Mouse (Mus musculus) left cerebral cortex, postnatal 36 days (tissue): Measurements from ENCODE around the gene 2010111I01Rik. TPM values are rescaled to one million over a fixed set of nuclear protein-coding genes. Genes with fewer than 3 reads are reported as not detected.

Experiments
- DNase-seq, 2 experiments: peaks; one replicate each; pipeline ENCODE4 v3.0.0; 2021 to 2022; ENCODE audit warnings: low spot score in 2 of 2, mixed read lengths in 1 of 2
- intact Hi-C: fragments of 180-260 bp; cut with DNase I; formaldehyde crosslinking; loops from one replicate; pipeline ENCODE4 v1.15.1; 2025
- total RNA-seq, 2 experiments: library from RNA; stranded (reverse); gene quantifications; 2 replicates each; pipeline ENCODE4 v1.2.3; 2021

2010111I01Rik gene
- total RNA-seq, 2 experiments from 2014 or later, result 93.2 to 121 TPM

DNA sequence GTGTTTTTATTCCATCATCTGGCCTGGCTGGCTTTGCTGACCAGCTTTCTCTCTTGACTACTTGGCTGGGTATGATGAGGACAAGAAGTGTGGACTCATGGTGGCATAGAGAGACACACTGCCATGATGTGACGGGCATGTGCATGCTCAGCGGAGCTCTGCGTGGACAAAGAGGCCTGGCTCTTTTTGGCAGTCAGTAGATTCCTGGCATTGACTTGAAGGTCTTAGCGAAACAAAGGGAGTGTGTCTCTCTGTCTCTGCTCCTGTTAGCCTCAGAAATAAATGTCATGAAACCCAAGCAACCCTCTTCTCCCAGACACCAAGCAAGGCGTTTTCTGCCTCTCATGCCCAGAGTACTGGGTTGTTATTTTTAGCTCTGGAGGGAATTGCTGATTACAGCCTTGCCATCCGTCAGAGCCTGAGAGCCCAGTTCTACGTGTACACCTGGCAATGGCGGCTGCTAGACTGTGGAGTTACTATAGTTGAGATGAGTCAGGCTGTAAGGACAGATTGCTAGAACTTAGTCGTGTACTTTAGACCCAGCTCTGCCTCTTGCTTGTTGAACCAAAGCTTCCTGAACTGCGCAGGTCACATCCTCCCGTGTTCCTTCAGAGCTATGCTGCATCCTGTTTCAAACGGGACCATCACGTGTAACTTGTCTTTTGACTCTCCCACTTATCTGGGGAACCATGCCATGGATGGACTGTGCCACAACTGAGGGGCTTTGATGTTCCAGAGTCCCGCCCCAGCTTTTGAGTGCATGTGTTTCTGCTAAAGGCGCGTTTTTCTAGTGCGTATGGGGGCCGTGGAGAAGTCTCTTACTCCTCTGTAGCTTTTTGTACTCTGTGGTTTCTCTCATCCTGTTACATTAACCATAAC, 296.3 kb downstream of the 2010111I01Rik start:
- no peak for DNase-seq
- intact Hi-C loops, result no loop called here

- no peak for DNase-seq
- intact Hi-C loops, result no loop called here
Observed at GRCm38 (mm10) chr13:63261676-63262075, 297.0 kb downstream of the 2010111I01Rik start.

GRCm38 (mm10) chr13:63262168-63262957, 297.7 kb downstream of the 2010111I01Rik start:
- intact Hi-C loops, result no loop called here
- no peak for DNase-seq

GRCm38 (mm10) chr13:63268371-63268770, 303.7 kb downstream of the 2010111I01Rik start:
- no peak for DNase-seq
- intact Hi-C loops, result no loop called here

DNA sequence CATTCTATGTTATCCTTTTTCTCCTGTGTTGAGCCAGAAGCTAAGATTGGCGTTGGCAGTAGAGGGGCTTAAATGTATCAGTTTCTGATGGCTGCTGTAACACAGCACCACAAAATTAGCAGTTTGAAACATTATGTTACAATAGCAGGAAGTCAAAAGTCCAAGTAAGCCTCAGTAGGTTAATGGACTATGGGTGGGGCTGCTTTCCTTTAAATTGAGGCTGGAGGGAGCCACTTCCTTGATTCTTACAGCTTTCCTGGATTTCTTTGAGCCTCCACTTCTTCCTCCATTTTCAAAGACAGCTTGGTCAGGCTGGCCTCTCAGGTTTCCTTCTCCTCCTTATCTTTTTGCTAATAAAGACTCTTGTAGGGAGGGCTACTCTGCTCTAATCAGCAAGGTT, 304.1 kb downstream of the 2010111I01Rik start:
- no peak for DNase-seq
- intact Hi-C loops, result no loop called here

- no peak for DNase-seq
- intact Hi-C loops, result no loop called here
Observed at GRCm38 (mm10) chr13:63270191-63270590, 305.5 kb downstream of the 2010111I01Rik start.

DNA sequence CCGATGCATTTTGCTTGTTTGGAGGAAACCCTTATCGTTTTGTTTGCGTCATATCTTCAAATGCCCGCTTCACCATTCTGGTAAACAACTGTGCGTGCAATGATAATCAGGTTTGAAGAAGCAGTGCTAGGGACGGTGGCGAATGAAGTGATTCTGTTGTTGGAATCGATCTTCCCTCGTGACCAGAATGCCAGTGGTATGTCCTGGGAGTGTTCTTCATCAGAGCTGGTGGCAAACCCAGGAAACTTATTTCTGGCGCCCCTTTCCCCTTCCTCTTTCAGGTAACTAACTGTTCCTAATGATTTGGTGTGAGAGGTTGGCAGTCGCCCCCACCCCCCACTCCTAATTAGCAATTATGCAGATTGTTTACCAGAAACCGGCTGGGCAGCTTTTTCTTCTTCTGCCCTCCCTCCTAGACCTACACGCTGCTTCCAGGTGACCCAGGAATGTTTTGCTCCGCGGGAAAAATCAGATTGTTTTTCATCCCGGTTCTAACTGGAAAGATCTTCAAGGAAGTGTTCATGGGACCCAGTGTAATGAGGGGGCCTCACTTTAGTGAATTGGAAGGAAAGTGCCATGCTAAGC, 307.4 kb downstream of the 2010111I01Rik start:
- intact Hi-C loops, result no loop called here
- DNase-seq, result no peak

- DNase-seq, result no peak
- intact Hi-C loops, result no loop called here
Observed at GRCm38 (mm10) chr13:63272602-63273229, 308.0 kb downstream of the 2010111I01Rik start.

- DNase-seq, result no peak
- intact Hi-C loops, result no loop called here
Observed at GRCm38 (mm10) chr13:63273859-63274258, 309.2 kb downstream of the 2010111I01Rik start.

DNA sequence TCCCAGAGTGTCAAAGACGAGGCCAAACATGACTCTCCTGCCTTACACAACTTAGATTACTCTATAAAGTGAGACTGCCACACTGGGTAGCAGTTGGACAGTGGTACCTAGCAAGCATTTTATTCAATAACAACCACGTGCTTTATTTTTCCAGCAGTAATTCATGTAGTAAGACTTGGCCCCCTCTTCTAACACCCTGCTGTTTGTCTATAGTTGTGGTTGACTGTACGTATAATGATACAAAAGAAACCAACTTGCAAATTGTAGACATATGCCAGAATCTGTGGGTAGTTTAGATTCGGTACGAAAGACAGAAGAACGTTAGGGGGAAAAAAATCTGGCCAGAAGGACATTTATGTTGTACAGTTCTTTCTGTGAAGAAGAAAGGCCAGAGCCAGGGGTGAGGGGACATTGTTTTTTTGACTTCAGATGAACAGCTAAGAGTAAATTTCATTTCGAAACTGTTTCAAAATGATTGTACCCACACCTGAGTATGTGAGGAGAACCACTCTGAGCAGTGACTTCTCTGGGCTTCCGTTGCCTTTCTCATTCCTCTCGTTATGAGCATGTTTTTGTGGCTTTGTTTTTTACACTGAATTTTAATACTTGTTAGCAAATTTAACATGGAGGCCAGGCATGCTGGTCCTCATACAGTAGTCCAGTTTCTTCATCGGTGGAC, 309.9 kb downstream of the 2010111I01Rik start:
- no peak for DNase-seq
- intact Hi-C loops, result loop anchor here (5.0 kb wide), 1 partner anchor 32 kb away; no protein-coding TSS in a partner anchor

DNA sequence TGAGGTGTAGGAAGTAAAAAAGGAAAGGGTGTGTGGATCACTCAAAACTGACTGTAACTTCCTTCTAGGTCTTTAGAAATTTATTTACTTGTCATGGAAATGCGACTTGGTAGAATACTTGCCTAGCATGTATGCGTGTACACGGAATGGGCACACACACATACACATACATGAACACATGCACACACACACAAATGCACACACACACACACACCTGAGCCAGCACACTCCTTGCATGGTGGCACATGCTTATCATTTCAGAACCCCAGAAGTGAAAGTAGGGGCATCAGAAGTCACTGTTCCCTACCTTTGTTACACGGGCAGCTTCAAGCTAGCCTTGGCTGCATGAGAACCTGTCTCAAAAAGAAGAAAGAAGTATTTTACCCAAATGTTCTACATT, 311.7 kb downstream of the 2010111I01Rik start:
- DNase-seq, result no peak
- intact Hi-C loops, result loop anchor here (5.0 kb wide), 1 partner anchor 34 kb away; no protein-coding TSS in a partner anchor

DNA sequence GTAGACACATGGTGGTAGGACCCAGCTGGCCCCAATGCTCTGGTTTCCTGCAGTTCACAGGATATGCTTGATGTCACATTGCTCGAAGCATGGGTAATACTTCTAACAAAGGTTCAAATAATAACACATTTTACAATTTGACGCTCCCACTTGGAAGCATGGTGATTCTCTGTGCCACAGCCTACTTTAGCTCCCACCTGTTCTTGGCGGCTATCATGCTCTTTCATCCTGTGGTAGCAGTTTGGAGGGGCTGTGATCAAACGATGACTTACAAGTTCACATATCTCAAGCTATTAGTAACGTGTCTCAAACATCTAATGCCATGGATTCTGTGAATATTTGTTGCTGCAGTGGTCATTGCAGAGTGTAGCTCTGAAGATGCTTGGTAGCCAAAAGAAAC, 312.6 kb downstream of the 2010111I01Rik start:
- DNase-seq, result no peak
- intact Hi-C loops, result loop anchor here (5.0 kb wide), 1 partner anchor 35 kb away; no protein-coding TSS in a partner anchor

GRCm38 (mm10) chr13:63278141-63278631, 313.5 kb downstream of the 2010111I01Rik start:
- DNase-seq, result no peak
- intact Hi-C loops, result loop anchor here (5.0 kb wide), 1 partner anchor 36 kb away; no protein-coding TSS in a partner anchor

DNA sequence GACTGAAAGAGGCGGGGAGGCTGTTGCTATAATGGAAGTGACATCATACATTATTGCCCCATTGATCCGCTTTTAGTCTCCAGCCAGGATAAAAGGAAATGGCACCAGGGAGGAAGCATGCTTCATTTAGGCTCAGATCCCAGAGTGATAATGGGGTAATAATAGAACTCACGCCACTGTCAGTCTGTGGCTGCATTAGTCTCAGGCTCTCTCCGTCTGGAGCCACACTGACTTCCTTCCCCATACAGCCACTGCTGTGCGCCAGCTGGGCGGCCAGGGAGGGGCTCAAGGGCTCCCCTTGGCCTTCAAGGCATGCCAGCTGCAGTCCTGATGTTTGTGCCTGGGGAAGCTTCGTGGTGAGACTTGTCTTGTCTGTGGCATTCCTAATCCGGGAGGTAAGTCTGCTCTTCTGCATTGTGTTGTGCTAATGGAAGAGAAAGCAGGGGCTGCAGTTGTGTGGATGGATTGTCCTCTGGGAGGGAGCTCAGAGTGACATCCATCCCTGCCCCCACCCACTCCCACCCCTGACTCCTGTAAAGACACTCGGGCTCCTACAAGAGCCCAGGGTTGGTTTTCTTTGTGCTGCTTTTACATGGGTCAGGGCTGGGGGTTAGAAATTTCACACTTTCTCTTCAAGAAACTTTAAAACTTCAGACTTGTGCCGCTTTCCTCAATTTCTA, 314.2 kb downstream of the 2010111I01Rik start:
- intact Hi-C loops, result loop anchor here (5.0 kb wide), 1 partner anchor 37 kb away; no protein-coding TSS in a partner anchor
- DNase-seq, result no peak

DNA sequence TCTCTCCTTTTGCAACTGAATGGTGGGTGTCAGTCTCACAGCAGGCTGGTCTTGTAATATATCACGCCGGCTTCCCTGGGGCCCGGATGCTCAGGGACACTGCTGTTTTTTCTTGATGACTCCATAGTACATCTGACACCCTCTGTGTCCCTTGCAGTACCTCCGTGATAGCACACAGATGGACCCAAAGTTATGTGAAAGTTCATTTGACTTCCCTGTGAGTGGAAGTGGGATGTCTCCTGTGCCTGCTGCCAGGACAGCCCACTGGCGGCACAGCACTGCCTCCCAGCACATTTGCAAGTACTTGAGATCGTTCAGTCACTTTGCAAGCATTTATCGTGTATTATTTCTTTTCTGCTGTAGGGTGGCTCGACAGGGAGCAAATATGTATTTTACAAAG, 315.1 kb downstream of the 2010111I01Rik start:
- DNase-seq, result no peak
- intact Hi-C loops, result loop anchor here (5.0 kb wide), 1 partner anchor 38 kb away; no protein-coding TSS in a partner anchor

GRCm38 (mm10) chr13:63280344-63280743, 315.7 kb downstream of the 2010111I01Rik start:
- intact Hi-C loops, result no loop called here
- DNase-seq, result no peak

DNA sequence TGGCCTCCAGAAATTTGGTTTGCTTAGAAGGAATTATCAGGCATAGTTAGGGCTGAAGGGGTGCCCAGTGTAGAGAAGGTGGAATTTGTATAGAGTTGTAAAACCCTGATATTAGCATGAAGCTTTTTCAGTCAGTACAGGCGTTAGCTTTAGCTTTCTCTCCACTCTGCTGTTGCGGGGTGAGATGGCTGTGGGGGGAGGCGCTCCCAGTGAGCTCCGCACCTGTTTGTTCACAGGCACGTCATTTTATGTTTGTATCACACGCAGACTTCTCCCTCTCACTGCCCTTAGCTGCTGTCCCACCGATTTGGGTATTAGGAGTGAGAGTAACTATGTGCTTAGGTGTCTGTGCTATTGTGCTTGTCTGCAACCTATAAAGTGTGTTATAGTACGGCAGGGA, 316.5 kb downstream of the 2010111I01Rik start:
- intact Hi-C loops, result no loop called here
- no peak for DNase-seq

DNA sequence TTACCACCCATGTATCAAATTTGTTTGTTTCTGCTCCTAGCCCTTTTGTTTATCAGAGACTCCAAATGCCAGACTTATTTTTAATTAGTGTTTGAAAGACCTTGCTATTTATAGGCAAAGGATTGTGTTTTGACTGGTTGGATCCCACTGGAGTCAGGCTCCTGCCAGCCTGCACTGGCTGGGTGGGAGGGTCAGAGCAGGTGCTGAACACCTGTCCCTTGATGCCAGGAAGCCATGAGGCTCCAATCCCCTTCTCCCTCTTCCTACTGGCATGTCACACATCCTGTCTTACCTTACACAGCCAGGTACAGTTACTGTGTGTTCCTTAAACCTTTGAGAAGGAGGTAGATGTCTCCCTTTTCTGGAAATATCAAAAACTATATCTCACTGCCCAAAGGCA, 318.5 kb downstream of the 2010111I01Rik start:
- intact Hi-C loops, result no loop called here
- DNase-seq, result no peak
